Mouse (Mus musculus) lung, postnatal 0 days (tissue): Measurements from ENCODE around the gene Tnfsf10. TPM values are rescaled to one million over a fixed set of nuclear protein-coding genes. Genes with fewer than 3 reads are reported as not detected.
"Not testable (repeated sequence)": the region's sequence is repeated elsewhere in the genome, so short reads cannot be mapped to it uniquely, and the experiment has no call there.

Source experiments
- ATAC-seq: fragments of 200-750 bp; cut with Nextera tagmentation; 2 replicates; pipeline ENCODE4 v1.8.0; 2017; ENCODE audit warnings: moderate library complexity
- DNase-seq: peaks from one replicate; pipeline ENCODE4 v3.0.0-alpha.2; 2016; ENCODE audit warnings: low spot score
- H3K27ac ChIP-seq: fragments of 300-500 bp; sonication (generic); 2 replicates; pipeline ENCODE4 v1.5.1; 2014; ENCODE audit warnings: antibody characterized with exemption, mild to moderate bottlenecking, low read length, mixed read lengths
- H3K27me3 ChIP-seq: fragments of 300-500 bp; sonication (generic); replicated peaks from 2 replicates; pipeline ENCODE4 v1.6.1; 2014; ENCODE audit warnings: low read length, mixed read lengths; ENCODE audit not compliant: insufficient read depth
- H3K36me3 ChIP-seq: fragments of 300-500 bp; sonication (generic); 2 replicates; pipeline ENCODE4 v1.6.1; 2014; ENCODE audit warnings: low read length, mixed read lengths; ENCODE audit not compliant: insufficient read depth
- H3K4me1 ChIP-seq: fragments of 300-500 bp; sonication (generic); 2 replicates; pipeline ENCODE4 v1.6.1; 2014; ENCODE audit warnings: antibody characterized with exemption, low read depth, low read length, mixed read lengths; ENCODE audit not compliant: insufficient read depth
- H3K4me2 ChIP-seq: fragments of 300-500 bp; sonication (generic); replicated peaks from 2 replicates; pipeline ENCODE4 v1.6.1; 2014; ENCODE audit warnings: low read depth, mild to moderate bottlenecking, low read length, moderate library complexity, mixed read lengths
- H3K4me3 ChIP-seq: fragments of 300-500 bp; sonication (generic); 2 replicates; pipeline ENCODE4 v1.5.1; 2014; ENCODE audit warnings: low read depth, low read length
- H3K9ac ChIP-seq: fragments of 300-500 bp; sonication (generic); replicated peaks from 2 replicates; pipeline ENCODE4 v1.6.1; 2014; ENCODE audit warnings: low read depth, mild to moderate bottlenecking
- H3K9me3 ChIP-seq: fragments of 300-500 bp; sonication (generic); 2 replicates; pipeline ENCODE4 v1.6.1; 2016; ENCODE audit warnings: low read length, mixed read lengths
- CTCF ChIP-seq: IDR thresholded peaks from 2 replicates; pipeline ENCODE4 v1.5.1; 2016; ENCODE audit warnings: antibody characterized with exemption, mild to moderate bottlenecking
- EP300 ChIP-seq: IDR thresholded peaks from 2 replicates; pipeline ENCODE4 v1.6.1; 2016; ENCODE audit warnings: antibody characterized with exemption, mild to moderate bottlenecking, control low read depth
- WGBS: fragments of 180-500 bp; shearing (Covaris S2); extraction: QIAGEN DNeasy Blood & Tissue Kit; methylation state at CpG from one replicate; pipeline ENCODE4 v1.1.7; 2014; 5-methylcytosine and 5-hydroxymethylcytosine counted together
- polyA plus RNA-seq: library from polyadenylated mRNA; unstranded; fragments of >200 nt; fragmentation: Nextera tagmentation; extraction: Ambion mirVana; gene quantifications from 2 replicates; pipeline ENCODE4 v1.2.1, GENCODE M21; 2015

Gene Tnfsf10
- polyA plus RNA-seq, 1 experiment from 2014 or later = 8.1 TPM

DNA sequence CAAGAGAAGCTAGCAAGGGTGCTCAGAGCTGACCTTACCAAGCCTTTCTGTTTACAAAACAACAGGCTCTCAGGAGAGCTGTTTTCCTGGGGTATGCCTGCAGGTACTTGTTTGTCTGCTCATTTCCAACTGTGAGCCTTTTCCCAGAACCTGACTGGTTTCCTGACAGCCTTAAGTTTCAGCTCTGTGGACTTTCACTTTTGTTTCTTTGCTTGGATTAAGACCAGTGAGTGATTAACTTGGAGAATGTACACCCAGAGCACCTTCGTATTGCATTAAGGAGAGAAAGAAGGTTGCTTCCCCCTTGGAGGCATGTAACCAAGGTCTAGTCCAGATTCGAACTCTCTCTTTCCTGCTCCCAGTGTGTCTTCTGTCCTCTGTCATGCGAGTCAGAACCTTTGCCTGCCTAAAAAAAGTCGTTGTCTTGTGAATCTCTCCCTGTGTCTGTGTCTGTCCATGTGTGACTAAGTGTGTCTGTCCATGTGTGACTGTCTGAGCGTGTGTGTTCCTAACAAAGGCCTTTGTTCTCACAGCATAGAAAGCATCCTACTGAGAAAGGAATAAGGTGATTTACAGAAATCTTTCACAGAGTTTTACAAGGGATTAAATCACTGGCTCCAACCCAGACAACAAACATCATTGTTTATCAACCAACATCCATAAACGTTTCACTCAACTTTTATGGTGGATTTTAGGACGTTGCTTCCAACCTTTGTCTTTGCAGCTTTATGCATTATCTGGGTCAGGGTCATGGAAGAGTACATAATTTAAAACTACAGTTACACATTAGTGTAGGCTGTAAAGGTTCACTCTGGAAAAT lies 43.7 kb upstream of the Tnfsf10 start:
- no peak overlapping the region for H3K4me3 ChIP-seq
- WGBS = 31% methylated on average over 7 of the region's 7 CpGs
- H3K9ac ChIP-seq = no peak overlapping the region
- ATAC-seq = no peak
- DNase-seq = no peak
- TF ChIP-seq EP300 (no peak), CTCF (no peak)
- peaks cover 11% of the 10 kb centered on the region; the same call in 1 of the 2 replicates for H3K4me1 ChIP-seq
- 0 out of 2 replicates have a peak overlapping the region, but pooled peaks have one; percentile 18 for H3K4me2 ChIP-seq
- H3K27ac ChIP-seq = no peak overlapping the region
- no peaks in the 10 kb centered on the region for H3K36me3 ChIP-seq
- no peaks in the 10 kb centered on the region for H3K9me3 ChIP-seq
- H3K27me3 ChIP-seq = no peaks in the 10 kb centered on the region

DNA sequence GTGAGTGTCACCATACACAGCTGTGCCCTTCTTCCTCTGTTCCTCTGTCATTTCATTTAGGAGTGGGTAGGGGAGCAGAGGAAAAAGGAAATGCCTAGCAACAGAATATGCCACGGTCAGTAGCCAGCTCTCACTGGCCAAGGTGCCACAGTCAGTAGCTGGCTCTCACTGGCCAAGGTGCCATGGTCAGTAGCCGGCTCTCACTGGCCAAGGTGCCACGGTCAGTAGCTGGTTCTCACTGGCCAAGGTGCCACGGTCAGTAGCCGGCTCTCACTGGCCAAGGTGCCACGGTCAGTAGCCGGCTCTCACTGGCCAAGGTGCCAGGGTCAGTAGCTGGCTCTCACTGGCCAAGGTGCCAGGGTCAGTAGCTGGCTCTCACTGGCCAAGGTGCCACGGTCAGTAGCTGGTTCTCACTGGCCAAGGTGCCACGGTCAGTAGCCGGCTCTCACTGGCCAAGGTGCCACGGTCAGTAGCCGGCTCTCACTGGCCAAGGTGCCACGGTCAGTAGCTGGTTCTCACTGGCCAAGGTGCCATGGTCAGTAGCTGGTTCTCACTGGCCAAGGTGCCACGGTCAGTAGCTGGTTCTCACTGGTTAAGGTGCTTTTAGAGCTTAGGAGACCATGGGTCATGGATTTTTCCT lies 37.4 kb upstream of the Tnfsf10 start:
- not testable (repeated sequence) for ATAC-seq, H3K9me3 ChIP-seq, H3K4me3 ChIP-seq, H3K4me1 ChIP-seq, DNase-seq, H3K9ac ChIP-seq, H3K36me3 ChIP-seq, H3K27ac ChIP-seq, H3K27me3 ChIP-seq, H3K4me2 ChIP-seq
- 90% methylated on average over 9 of the region's 14 CpGs for WGBS

DNA sequence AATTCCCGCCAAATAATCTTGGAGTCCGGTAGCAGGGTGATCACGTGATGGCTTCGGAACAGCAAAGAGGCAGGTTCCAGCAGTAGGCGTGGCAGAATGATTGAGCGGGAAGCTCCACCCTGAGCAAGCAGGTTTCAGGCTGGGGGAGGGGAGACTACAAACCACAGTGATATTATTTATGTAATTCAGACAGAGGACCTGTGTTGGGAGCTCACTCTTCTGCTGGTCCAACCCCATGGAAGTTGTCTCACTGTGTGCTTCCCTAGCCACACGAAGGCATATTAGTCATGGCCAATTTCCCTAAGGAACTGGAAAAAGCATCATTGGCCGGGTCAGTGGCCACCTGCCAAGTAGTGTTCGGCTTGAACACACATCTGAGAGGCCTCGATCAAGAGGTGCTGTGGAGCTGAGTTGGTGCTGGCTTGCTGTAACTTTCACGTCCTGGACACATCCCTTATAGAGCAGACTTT lies 36.5 kb upstream of the Tnfsf10 start:
- ATAC-seq (peak; percentile 29), DNase-seq (no peak)
- Histone ChIP-seq H3K9me3 (no peaks in the 10 kb centered on the region), H3K36me3 (no peaks in the 10 kb centered on the region), H3K9ac (no peak overlapping the region), H3K27ac (no peak overlapping the region), H3K27me3 (no peaks in the 10 kb centered on the region), H3K4me2 (no peak overlapping the region), H3K4me1 (peaks cover 7% of the 10 kb centered on the region; the same call in 1 of the 2 replicates), H3K4me3 (no peak overlapping the region)
- TF ChIP-seq EP300 (no peak), CTCF (no peak)
- 34% methylated on average over 11 of the region's 11 CpGs for WGBS

DNA sequence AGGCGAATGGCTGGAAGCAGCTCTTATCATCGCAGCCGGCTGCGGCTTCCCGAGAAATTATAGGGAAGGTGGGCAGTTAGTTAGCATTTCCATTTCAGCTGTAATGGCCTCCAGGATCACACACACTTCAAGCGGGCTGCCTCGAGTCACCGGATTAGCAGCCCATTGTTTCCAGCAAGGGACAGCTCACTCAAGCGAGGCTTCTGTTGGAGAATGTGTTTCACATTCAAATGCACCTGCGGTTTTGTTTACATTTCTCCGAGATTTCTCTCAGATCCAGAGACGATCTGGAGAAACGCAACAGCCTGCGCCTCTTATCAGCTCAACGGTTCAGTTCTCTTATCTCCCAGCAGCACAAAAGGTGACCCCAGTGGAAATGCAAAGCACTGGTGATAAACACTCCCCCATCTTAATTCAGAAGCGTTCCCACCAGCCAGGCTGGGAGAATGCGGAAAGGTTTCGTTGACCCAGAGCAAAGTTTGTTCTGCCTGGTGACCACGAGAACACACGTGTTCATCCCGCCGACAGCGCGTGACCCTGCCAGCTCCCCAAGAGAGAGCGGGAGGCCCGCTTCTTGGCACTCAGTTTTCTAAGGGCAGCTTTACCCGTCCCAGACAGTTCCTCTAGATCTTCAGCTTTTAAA lies 33.6 kb upstream of the Tnfsf10 start:
- TF ChIP-seq EP300 (no peak), CTCF (no peak)
- H3K4me2 ChIP-seq = peak overlapping the region; percentile 52
- no peaks in the 10 kb centered on the region for H3K36me3 ChIP-seq
- ATAC-seq (peak; percentile 58; the same call in 1 of the 2 replicates), DNase-seq (peak; percentile 51)
- 7% methylated on average over 27 of the region's 27 CpGs for WGBS
- H3K4me1 ChIP-seq = peaks cover 7% of the 10 kb centered on the region; the same call in 1 of the 2 replicates
- peak overlapping the region; percentile 20; the same call in 1 of the 2 replicates for H3K4me3 ChIP-seq
- H3K9ac ChIP-seq = 0 out of 2 replicates have a peak overlapping the region, but pooled peaks have one; percentile 8
- H3K9me3 ChIP-seq = no peaks in the 10 kb centered on the region
- H3K27me3 ChIP-seq = no peaks in the 10 kb centered on the region
- H3K27ac ChIP-seq = no peak overlapping the region; the same call in 1 of the 2 replicates

DNA sequence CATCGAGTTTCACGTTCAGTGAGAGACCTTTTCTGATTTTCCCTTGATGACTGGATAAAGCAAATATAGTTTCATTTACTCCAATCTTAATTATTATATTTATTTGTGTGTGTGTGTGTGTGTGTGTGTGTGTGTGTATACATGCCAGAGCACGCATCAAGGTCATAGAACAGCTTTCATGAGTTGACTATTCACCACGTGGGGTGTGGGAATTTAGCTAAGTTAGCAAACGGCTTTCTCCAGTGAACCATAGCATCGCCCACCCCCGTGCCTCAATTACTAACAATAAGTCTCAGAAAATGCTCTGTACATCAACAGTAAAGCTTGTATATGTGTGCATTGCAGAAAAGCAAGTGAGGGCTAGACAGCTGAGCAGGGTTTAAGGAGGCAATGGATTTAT lies 33.0 kb upstream of the Tnfsf10 start:
- Histone ChIP-seq H3K4me2 (peak overlapping the region; percentile 52), H3K36me3 (no peaks in the 10 kb centered on the region), H3K9ac (no peak overlapping the region), H3K4me3 (no peak overlapping the region), H3K27me3 (no peaks in the 10 kb centered on the region), H3K9me3 (no peaks in the 10 kb centered on the region), H3K4me1 (peaks cover 12% of the 10 kb centered on the region; the same call in 1 of the 2 replicates), H3K27ac (no peak overlapping the region)
- TF ChIP-seq EP300 = no peak
- no peak for TF ChIP-seq CTCF
- ATAC-seq = no peak
- DNase-seq = no peak
- 69% methylated on average over 7 of the region's 7 CpGs for WGBS

DNA sequence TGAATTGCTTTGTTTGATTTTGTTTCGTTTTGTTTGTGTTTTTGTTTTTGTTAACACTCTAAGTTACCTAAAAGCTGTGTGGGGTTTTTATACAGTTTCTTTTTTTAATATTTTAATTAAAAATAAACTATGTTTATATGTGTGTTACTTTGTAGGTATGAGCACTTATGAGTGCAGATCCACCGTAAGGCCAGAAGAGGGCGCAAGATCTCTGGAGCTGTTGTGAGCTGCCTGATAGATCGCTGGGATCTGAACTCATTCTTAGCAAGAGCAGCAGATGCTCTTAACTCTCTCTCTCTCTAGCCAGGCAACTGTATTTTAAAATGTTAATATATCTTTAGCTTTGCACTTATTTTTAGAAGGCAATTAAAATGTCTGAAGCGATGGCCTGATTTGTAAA lies 32.6 kb upstream of the Tnfsf10 start:
- WGBS = 94% methylated on average over 5 of the region's 5 CpGs
- ATAC-seq = no peak
- no peak for DNase-seq

More for the DNA sequence above, 32.6 kb upstream of the Tnfsf10 start:
- Histone ChIP-seq H3K4me1 (peaks cover 16% of the 10 kb centered on the region; the same call in 1 of the 2 replicates), H3K9ac (no peak overlapping the region), H3K27ac (no peak overlapping the region), H3K36me3 (no peaks in the 10 kb centered on the region), H3K4me3 (no peak overlapping the region), H3K27me3 (no peaks in the 10 kb centered on the region), H3K9me3 (no peaks in the 10 kb centered on the region), H3K4me2 (no peak overlapping the region)
- TF ChIP-seq EP300 (no peak), CTCF (peak; percentile 42)
